Mouse (Mus musculus) cerebellum, adult 11 months (tissue): ENCODE data around the gene Tspyl3.
"Not testable (repeated sequence)": the region's sequence is repeated elsewhere in the genome, so short reads cannot be mapped to it uniquely, and the experiment has no call there.

Experiments used
- DNase-seq: peaks from one replicate; pipeline ENCODE4 v3.0.0; 2022

The Tspyl3 gene

DNA sequence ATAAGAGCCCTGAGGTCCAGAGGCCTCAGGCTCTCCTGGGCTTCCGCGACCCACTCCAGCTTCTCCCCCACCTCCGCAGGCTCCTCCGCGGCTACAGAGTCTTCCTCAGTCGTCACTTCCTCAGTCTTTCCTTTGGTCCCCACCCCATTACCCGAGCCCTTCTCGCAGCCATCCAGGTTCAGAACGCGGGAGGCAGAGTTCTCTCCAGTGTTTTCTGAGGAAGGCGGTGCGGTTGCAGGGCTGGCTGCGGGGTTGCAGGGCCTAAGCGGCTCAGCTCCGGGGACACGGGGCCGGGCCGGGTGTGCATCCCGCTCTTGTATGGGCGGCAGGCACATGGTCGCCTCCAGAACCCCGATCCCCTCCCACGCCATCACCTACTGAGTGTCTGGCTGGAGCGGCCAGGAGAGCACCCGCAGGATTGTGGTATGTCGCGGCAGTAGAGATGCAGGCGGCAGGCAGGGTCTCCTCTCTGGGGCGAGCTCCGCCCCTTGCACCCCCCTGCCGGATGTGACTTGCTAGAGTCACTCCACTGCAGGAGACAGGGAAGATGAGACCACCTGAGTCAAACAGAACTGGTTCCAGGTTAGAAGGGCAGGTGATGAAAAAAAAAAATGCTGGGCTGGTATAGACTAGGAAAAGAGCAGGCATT lies at the start of gene Tspyl3:
Gene Tspyl3 (minus strand): TSS at position 496 of the 649 bp plus-strand sequence.
- peak; percentile 49 for DNase-seq

DNA sequence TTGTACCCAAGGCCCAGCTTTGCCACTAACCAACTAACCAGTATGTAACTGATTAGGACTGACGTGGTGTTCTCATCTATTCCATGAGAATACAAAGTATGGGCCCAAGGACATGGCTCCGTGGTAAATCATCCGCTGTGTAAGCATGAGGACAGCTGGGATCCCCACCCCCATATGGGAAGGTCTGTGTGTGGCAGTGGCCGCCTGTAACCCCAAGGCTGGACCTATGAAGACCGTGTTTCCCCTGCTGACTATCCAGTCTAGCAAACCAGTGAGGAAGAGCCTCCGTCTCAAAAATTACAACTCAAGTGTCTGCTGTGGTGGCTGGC lies 49.6 kb upstream of the Tspyl3 start:
- DNase-seq: no peak

DNA sequence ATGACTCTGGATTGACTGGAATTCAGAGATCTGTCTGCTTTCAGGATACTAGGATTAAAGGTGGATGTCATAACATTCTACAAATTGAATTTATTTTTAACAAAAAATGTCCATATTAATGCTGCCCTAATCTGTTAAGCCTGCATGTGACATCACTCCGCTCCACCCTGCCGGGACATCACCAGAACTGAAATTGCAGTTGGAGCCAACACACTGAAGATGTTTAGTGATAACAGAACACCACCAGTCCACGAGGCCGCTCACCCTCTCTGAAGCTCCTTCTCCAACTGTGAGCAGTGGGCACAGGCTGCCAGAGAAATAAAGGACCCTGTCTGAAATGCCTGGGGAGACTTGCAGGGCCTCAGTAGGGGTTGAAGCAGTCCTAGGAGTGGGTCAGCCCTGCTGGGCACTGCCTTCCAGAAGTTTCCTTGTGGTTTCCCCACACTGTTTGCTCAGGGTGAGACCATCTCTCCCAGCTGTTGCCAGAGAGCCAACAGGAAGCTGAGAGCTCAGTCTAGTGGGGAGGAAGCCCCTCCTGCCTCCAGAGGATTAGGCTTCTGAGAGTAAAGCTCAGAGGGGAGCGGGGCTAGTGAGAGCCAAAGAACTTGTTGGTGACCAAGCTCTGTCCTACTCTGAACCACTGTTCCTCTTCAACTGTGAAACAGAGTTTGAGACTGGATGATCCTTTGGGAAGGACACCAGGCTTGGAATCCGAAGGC lies 49.1 kb upstream of the Tspyl3 start:
- DNase-seq: not testable (repeated sequence)

DNA sequence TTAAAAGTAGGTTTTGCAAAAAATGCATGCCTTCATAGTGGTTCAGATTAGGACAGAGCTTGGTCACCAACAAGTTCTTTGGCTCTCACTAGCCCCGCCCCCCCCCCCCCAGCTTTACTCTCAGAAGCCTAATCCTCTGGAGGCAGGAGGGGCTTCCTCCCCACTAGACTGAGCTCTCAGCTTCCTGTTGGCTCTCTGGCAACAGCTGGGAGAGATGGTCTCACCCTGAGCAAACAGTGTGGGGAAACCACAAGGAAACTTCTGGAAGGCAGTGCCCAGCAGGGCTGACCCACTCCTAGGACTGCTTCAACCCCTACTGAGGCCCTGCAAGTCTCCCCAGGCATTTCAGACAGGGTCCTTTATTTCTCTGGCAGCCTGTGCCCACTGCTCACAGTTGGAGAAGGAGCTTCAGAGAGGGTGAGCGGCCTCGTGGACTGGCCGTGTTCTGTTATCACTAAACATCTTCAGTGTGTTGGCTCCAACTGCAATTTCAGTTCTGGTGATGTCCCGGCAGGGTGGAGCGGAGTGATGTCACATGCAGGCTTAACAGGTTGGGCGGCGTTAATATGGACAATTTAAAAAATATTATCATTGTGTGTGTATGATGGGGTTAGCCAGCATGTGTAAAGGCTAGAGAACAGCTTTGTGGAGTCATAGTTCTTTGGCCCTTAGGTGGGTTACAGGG lies 45.1 kb upstream of the Tspyl3 start:
- not testable (repeated sequence) for DNase-seq

DNA sequence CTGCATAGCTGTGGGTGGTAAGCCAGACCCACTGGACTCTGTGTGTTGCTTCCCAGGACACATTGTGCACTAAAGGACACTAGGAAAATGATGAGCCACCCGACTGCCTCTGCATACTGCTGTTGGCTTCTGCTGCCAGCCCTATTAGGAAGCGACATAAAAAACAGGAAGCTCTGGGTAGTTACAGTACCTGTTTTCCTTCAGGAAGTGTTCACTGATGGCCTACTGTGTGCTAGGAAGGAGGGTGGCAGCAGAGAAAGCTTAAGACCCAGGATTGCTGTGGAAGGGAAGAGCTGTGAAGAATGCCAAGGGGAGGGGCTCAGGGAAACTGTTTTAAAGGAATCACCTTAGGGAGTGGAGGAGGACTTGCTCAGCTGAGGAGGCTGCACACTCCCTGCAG lies 42.1 kb upstream of the Tspyl3 start:
- DNase-seq: no peak

DNA sequence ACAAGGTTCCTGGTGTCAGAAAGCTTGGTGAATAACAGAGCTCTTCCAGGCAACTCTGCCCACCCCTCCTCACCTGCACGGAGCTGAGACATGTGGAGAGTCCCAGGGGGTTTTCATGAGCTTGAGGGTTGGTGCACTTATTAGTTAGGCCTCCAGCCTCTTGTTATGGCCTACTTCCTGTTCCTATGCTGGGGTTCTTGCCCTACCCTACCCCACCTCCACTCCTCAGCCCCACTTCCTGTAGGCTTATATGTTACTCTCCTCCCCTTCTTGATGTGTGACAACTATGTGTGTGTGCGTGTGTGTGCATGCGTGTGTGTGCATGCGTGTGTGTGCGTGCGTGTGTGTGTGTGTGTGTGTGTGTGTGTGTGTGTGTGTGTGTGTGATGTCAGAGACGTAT lies 37.8 kb upstream of the Tspyl3 start:
- DNase-seq: no peak

DNA sequence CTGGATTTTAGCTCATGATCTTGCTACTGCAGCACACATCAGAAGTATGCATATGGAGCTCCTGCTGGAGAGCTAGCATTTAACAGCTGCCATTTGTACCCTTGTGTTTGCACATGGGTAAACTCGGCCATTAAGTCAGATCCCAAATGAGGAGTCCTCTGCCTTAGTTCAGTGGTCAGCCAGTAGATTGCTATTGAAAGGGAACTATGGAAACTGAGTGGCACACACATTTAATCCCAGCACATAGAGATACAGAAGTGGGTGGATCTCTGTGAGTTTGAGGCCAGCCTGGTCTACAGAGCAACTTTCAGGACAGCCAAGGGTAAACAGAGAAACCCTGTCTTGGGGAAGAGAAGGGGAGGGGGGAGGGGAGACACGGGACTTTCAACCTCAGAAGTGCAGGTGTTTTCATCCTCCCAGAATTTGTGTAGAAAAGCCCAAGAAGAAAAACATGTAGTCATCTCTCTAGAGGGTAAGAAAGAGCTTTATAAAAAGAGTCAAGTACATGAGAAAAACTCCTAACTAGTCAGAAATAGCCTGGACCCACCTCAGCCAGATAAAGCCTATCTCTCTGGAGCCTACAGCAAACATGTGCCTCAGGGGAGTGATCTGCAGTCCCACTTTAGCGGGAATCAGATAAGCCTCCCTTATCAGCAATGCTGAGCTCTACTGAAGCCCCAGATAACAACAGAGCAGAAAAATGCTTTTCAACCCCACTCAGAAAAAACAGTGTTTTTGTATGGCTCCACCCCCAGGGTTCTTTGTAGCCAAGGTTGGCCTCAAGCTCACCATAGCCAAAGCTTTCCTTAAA lies 34.8 kb upstream of the Tspyl3 start:
- DNase-seq: no peak

DNA sequence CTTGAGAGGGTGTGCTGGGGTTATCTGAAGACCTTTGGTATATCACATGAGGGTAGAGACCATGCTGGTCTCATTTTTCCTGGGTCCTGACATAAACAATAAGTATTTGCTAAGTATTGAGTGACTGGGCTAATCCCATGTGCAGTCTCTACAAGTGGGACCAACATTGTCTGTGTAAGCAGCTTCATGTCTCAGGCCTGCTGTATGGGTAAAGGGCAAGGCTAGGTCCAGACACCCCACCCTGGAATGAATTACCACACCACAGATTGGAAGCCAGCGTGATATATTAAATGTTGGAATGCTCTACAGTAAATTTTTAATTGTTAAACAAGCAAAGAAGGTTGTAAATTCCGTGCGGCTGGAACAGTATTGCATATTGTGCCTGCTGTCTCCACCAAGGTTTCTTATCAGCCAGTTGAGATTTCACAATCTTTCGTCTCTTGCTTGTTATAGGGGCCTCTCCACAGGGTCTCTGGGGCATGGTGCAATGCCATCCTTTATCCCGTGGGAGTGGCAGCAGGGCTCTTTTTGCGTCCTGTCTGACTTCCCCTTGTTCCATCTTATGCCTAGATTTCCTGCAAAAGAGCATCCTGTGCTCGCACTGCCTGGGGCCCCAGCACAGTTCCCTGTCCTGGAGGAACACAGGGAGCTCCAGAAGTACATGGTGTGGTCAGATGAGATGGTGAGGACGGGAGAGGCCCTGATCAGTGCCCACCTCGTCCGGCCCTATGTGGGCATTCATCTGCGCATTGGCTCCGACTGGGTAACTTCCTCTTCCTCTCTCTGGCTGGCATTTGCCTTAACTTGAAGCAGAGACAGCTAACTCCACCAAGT lies 34.0 kb upstream of the Tspyl3 start:
- DNase-seq: no peak

DNA sequence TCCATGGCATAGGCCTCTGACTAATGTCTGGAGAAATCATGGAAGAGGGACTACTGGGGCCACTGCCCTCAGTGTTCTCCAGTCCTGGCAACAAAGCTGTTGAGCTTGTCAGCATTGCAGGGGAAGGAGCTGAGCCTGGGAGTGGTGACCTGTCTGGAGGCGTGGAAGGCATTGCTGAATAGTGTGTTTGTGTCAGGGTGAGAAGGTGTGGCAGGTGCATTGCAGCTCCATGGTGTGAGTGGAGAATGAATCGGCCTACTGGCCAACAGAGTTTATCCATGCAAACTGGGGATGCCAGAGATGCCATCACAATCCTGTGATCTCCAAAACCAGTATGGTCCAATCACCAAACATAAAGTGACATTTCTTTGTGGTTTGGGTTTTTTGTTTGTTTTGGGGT lies 31.4 kb upstream of the Tspyl3 start:
- no peak for DNase-seq

DNA sequence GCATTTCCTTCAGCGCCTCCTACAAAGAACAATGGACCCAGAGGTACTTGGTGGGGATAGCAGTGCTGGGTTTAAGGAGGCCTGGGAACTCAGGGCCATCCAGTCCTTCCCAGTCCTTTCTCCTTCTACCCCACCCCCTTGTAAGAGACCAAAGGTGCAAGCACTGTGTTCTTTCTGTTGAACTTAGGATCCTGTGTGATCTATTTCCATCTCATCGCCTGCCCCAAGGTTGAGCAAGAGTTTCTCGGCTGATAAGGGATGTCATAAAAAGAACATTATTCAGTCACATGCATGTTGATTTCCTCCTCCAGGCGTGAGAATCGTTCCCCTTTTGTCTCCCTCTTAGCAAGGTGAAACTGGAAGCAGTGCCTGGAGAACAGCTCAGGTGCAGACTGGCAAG lies 24.5 kb upstream of the Tspyl3 start:
- DNase-seq: no peak

DNA sequence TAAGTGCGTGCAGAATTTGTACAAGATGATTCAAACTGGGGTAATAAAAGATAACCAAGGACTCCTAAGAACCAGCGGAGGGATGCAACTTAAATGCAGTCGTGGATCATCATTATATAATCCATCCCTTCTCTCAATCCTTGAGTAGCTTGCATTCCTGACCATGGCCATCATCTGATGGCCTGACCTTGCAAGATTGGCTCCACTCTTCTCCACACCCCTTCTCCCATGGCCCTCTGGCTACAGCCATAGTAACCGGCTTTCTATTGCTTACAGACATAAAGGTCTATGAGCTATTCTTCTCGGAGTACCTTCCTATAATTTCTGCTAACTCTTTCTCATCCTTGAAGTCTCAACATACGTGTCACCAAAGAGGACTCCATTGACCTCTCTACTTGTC lies 16.9 kb upstream of the Tspyl3 start:
- no peak for DNase-seq

DNA sequence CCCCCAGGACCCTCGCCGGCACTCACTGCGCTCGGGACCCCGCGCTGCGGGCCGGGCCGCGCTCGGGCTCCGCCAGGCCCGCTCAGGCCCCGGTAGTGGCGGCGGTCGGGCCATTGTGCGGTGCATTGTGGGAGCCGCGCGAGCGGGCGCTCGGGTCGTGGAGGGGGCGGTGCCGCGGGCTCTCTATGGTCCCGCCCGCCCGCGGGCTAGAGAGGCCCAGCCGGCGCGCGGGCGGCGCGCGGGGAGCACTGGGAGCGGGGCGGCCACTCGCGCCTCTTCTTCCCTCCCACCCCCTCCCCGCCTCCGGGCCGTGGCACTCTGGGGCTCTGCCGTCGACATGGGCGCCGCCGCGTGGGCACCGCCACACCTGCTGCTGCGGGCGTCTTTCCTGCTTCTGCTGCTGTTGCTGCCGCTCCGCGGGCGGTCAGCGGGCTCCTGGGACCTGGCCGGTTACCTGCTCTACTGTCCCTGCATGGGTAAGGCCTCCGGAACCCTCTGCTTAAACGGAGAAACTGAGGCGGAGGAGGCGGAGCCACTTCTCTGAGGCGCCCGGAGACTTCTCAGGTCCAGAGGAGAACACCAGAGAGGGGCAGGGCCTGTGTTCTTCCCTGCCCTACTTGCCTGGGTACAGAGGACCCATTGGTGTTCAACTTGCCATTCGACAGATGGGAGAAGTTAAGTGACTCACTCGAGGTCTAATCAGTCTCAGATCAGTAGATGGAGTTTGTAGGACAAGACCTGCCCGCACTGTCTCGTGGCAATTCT lies 16.2 kb upstream of the Tspyl3 start, which contains the start of the genes Plagl2 and Pofut1:
Gene Plagl2 (minus strand): TSS at position 177 of the 765 bp plus-strand sequence.
Gene Pofut1 (plus strand): TSS at position 284 of the 765 bp plus-strand sequence.
- peak; percentile 86 for DNase-seq

DNA sequence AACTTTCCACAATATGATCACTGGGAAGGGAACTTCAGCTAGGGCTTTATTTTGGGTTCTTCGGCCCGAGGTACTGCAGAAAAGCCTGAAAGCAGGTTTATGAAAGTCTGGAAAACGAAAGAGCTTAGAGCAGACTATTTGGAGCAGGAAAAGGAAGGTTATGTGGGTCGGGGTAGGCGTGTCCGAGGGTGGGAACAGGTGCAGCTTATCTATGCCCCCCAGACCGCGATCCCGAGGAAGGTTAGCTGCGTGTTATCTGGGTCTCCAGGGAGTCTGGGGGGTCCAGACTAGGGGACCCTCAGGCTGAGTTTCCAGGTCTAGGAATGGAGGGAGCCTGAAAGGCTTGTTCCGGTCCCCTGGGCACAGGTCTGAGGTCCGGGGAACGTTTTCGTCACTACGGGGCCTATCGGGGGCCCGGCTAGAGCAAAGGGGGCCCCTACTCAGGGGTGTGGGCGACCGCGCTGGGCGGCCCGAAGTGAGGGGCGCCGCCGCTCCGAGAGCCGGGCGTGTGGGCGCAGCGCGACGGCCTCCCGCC lies 15.5 kb upstream of the Tspyl3 start:
- no peak for DNase-seq

DNA sequence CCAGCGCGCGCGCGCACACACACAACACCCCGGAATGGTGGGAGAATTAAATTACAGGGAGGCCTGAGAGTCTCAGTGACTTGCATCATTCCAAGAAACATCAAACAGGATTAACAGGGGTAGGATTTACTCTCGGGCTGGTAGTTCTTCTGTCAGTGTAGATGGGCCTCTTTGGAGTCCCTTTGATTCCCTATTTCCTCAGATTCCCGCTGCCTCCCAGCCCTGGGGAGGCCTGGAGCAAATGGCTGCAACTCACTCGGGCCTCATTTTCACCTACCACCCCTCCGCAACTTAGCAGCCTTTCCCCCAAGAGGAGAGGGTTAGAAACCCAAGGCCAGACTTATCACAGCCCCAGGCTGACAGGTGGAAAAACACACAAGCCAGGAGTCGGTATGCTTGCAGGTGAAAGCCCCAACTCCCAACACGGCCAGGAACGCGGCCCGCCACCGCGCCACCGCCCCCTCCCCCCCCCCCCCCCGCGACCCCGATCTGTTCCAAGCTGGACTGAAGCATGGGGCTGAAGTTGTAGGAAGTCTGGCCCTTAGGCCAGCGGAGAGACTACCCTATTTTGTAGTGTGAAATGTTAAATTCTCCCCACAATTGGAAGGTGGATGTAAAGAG lies 14.7 kb upstream of the Tspyl3 start:
- no peak for DNase-seq

DNA sequence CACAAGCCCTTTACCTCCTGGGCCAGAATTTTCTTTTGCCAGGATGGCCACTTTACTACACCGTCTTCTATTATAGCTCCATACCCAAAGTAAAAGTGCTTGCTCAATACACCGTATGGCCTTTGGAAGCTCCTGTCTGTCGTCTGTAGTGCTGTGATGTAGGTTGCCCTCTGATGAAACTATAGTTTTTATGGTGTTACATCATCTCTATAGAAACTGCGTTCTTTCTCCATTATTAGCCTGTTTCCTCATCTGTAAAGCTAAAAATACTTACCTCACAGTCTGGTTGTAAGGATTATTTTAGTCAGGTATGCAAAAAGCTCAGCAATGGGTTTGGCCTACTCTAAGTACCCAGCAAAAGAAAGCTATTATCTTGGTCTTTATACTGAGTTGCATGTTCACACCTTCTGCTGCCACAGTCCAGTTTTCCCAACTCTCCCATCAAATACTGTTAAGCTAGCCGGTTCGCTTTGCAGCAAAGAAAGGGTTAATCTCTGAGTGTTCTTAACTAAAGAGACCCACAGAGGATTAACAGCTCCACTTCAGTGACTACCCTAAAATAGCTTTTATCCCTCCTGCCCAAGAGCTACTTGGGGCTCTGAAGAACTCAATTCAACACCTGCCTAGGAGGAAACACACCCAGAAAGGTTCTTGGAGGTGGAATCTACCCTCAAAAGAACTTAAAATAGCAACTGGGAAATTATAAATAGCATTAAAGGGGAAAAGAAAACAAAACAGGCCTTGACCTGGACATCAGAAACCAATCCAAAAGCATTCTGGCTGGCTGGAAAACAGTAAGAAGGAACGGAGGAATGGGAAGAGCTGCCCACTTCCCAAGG lies 14.0 kb upstream of the Tspyl3 start:
- DNase-seq: no peak

DNA sequence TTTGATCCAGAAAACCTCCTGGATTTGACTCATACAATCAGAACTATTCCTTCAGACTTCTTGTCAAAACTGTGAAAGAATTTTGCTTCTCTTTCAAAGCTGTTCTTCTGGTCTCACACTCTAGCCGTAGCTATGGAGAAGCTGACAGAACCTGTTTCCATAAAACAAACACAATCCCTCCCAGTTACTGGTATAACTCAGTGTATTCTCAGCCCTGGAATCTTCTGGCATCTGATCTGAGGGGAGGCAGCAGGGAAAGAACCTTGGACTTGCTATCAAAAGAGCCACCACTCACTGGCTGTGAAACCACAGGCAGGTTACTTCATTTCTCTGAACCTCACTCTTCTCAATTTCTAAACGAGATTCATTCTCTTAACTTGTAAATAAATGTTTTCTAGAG lies 13.2 kb upstream of the Tspyl3 start:
- DNase-seq: no peak

DNA sequence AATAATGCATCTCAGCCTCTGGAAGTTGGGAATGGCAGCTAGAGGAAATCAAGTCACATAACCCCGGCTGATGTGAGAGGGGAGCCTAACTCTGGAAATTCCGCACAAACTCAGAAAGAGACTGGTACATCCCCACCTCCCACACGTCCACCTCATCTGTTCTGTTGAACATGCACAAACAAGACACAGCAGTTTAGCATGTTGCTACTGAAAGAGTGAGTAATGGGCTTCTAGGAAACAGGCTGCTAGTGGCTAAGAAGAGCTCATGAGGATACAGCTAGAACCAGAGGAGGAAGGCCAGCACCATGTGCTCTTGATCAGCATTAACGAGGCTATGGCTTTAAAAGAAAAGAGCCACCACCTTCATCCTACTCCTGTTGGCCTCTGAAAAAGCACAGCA lies 12.7 kb upstream of the Tspyl3 start:
- no peak for DNase-seq

DNA sequence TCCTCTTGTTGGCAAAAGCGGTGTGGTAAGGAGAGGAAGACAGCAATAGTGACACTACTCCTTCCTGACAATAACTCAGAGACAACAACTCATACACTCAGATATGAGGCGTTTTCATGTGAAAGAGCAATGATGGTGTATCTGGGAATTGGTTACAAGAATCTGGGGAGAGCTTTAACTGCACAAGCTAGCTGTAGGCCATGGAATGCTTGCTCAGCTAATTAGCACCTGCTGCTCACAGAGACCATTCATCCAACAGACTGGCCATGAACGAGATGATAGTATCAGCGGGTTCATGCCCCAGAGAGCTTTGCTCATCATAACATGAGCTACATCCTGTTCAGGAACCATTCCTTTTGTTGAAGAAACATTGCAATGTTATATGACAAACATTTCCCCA lies 12.0 kb upstream of the Tspyl3 start:
- DNase-seq: no peak

DNA sequence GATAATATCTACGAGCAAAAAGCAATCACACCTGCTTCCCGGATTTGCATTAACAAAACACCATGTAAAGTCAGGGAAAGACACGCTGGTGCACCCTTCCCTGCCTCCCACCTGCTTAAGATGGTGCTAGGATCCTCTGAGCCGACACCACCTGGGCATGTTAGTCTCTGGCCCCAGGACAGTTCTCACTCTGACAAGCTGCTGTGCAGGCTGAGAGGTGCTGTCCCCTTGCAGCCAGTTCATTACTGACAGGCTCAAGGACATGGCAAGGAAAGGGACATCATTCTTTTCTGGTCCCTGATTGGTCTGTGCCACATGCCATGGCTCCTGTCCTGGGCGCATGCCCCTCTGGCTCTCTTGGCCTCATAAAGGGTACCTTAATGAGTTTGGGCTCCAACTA lies 3.3 kb upstream of the Tspyl3 start:
- no peak for DNase-seq

DNA sequence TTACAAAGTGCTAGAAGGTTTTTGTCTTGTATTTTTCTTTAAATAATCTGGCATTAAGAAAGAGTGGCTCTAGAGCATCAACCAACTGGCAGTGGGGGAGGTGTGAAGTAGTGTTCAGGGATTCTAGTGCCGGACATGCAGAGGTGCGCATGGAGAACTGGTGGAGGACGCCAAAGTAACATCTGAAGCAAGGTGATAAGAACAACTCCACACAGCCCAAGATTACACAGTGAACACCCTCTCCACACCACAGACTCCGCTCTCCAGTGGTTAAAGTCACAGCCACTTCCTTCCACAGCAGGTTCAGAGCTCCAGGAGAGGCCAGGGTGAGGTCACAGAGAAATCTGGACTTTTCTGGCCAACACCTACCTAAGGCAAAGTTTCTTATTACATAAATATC lies 2.7 kb upstream of the Tspyl3 start:
- DNase-seq: no peak
